ENCODE assay signal across 16 mouse cellular contexts in genomic region chr2:75607958-75608357, GRCm38 (mm10). TPM values are rescaled to one million over a fixed set of nuclear protein-coding genes. Genes with fewer than 3 reads are reported as not detected.
DNase-seq lines count a peak whose midpoint lies in the region; ATAC-seq and TF ChIP-seq lines count a peak whose summit lies in the region.
"Had no signal": no experiment of that assay in that cellular context is flagged by ENCODE, and none has a peak within 500 bp of the region (broad histone marks: within the 10 kb centered on the region; RNA-seq: fewer than 3 reads in every experiment).

No protein-coding gene starts in this region.

- no peak overlapping the region for H3K9ac ChIP-seq in liver, adult 2 months (ENCODE audit: low read depth, low read length)
- no peak overlapping the region for H3K9ac ChIP-seq in liver, embryonic 11.5 days (ENCODE audit: low read depth, low read length)
- H3K9ac ChIP-seq in limb, embryonic 15.5 days, result no peak overlapping the region
- H3K9ac ChIP-seq: heart, embryonic 13.5 days; neural tube, embryonic 13.5 days had no signal

- TF ChIP-seq CTCF in liver, adult 2 months (IDR thresholded peaks at IDR 0.05; ENCODE audit: low read depth, low read length), result no peak

- H3K79me2 ChIP-seq in liver, adult 2 months (ENCODE audit: control insufficient read depth, insufficient read depth, low read length), result no peaks in the 10 kb centered on the region

- H3K4me1 ChIP-seq in liver, adult 2 months (ENCODE audit: control insufficient read depth, insufficient read depth, low read length), result peaks cover 11% of the 10 kb centered on the region
- H3K4me1 ChIP-seq in liver, embryonic 11.5 days (replicated peaks; ENCODE audit: control insufficient read depth, insufficient read depth, low read length), result no peaks in the 10 kb centered on the region; the same call in 1 of the 2 replicates
- peaks cover 36% of the 10 kb centered on the region for H3K4me1 ChIP-seq in limb, embryonic 15.5 days
- peaks cover 33% of the 10 kb centered on the region for H3K4me1 ChIP-seq in hindbrain, embryonic 10.5 days (replicated peaks)

- DNase-seq in liver, adult 2 months (ENCODE audit: extremely low read depth, low read depth, low spot score), result peak; percentile 64
- DNase-seq in liver, embryonic 11.5 days (ENCODE audit: low spot score), result no peak
- peak; percentile 40 for DNase-seq in kidney, adult 18-20 months
- DNase-seq in kidney, postnatal 10 days, result peak; percentile 39
- DNase-seq in hindbrain, embryonic 10.5 days (ENCODE audit: low spot score), result no peak
- DNase-seq in neural tube, embryonic 10.5 days (ENCODE audit: extremely low spot score, low spot score), result no peak
- DNase-seq: cerebellum, adult 11 months; cerebellum, postnatal 36 days; gastrocnemius, postnatal 10 days; heart, postnatal 4 days; lung, adult 2 months; thymus, adult 2 months had no signal

- H3K27me3 ChIP-seq in liver, adult 2 months (ENCODE audit: control insufficient read depth, insufficient read depth, low read length), result no peaks in the 10 kb centered on the region
- H3K27me3 ChIP-seq in liver, embryonic 11.5 days (replicated peaks; ENCODE audit: control insufficient read depth, insufficient read depth, low read length), result peaks cover 30% of the 10 kb centered on the region
- H3K27me3 ChIP-seq in limb, embryonic 15.5 days, result 0 out of 2 replicates have a peak, but pooled peaks cover 6% of the 10 kb centered on the region
- peaks cover 58% of the 10 kb centered on the region for H3K27me3 ChIP-seq in hindbrain, embryonic 10.5 days (ENCODE audit: insufficient read depth, poor library complexity, severe bottlenecking)

- TF ChIP-seq POLR2A in liver, adult 2 months (IDR thresholded peaks at IDR 0.05; ENCODE audit: extremely low read depth, insufficient read depth, low read length), result no peak

- no peaks in the 10 kb centered on the region for H3K9me3 ChIP-seq in liver, embryonic 11.5 days (ENCODE audit: control insufficient read depth, low read length)
- no peaks in the 10 kb centered on the region for H3K9me3 ChIP-seq in limb, embryonic 15.5 days
- H3K9me3 ChIP-seq in hindbrain, embryonic 10.5 days, result no peaks in the 10 kb centered on the region
- H3K9me3 ChIP-seq: heart, embryonic 13.5 days; neural tube, embryonic 13.5 days had no signal

- H3K4me3 ChIP-seq in liver, adult 2 months (ENCODE audit: insufficient read depth, low read depth, low read length), result no peak overlapping the region
- no peak overlapping the region for H3K4me3 ChIP-seq in liver, embryonic 11.5 days (ENCODE audit: low read depth, low read length)
- no peak overlapping the region for H3K4me3 ChIP-seq in limb, embryonic 15.5 days
- H3K4me3 ChIP-seq in hindbrain, embryonic 10.5 days, result no peak overlapping the region
- H3K4me3 ChIP-seq: neural tube, embryonic 13.5 days had no signal

- no peak overlapping the region for H3K27ac ChIP-seq in liver, adult 2 months (replicated peaks; ENCODE audit: insufficient read depth, low read depth, low read length)
- no peak overlapping the region for H3K27ac ChIP-seq in liver, embryonic 11.5 days (ENCODE audit: low read depth, low read length)
- H3K27ac ChIP-seq in limb, embryonic 15.5 days, result no peak overlapping the region
- H3K27ac ChIP-seq in hindbrain, embryonic 10.5 days, result no peak overlapping the region
- H3K27ac ChIP-seq: heart, embryonic 13.5 days had no signal

- no peak for ATAC-seq in liver, embryonic 11.5 days (replicated peaks; ENCODE audit: low FRiP score)
- 0 out of 2 replicates have a peak, but pooled peaks have one; percentile 26 for ATAC-seq in limb, embryonic 15.5 days (ENCODE audit: insufficient number of reproducible peaks, low FRiP score, low TSS enrichment, low read depth)
- ATAC-seq: midbrain, embryonic 16.5 days had no signal

- 33% methylated on average over 10 of the region's 10 CpGs for WGBS in liver, adult 2 months
- WGBS in liver, embryonic 11.5 days, result 53% methylated on average over 10 of the region's 10 CpGs
- 14% methylated on average over 10 of the region's 10 CpGs for WGBS in limb, embryonic 15.5 days
- 75% methylated on average over 10 of the region's 10 CpGs for WGBS in hindbrain, embryonic 10.5 days

- no peak overlapping the region for H3K4me2 ChIP-seq in liver, embryonic 11.5 days
- peak overlapping the region; percentile 22; the same call in 1 of the 2 replicates for H3K4me2 ChIP-seq in limb, embryonic 15.5 days

- H3K36me3 ChIP-seq in liver, adult 2 months (ENCODE audit: control insufficient read depth, insufficient read depth, low read length), result no peaks in the 10 kb centered on the region
- H3K36me3 ChIP-seq in liver, embryonic 11.5 days (ENCODE audit: control insufficient read depth, insufficient read depth, low read length), result no peaks in the 10 kb centered on the region
- no peaks in the 10 kb centered on the region for H3K36me3 ChIP-seq in limb, embryonic 15.5 days
- no peaks in the 10 kb centered on the region for H3K36me3 ChIP-seq in hindbrain, embryonic 10.5 days
- H3K36me3 ChIP-seq: heart, embryonic 13.5 days; neural tube, embryonic 13.5 days had no signal

RNA-seq across cellular contexts. Expression of gene Hnrnpa3, which starts 51.1 kb away (rescaled TPM):
- total RNA-seq in liver, adult 2 months (2014; rRNA removed), result 44.2 and 45.5 TPM in 2 replicates
- polyA plus RNA-seq in liver, adult 2 months (2012; rRNA removed), result 13.9 and 14.1 TPM in 2 replicates
- 222 and 234 TPM in 2 replicates for polyA plus RNA-seq in liver, embryonic 11.5 days (2014; fragmentation: Nextera tagmentation; extraction: Ambion mirVana)
- 243 and 306 TPM in 2 replicates for polyA plus RNA-seq in limb, embryonic 15.5 days (2015; fragmentation: Nextera tagmentation; extraction: Ambion mirVana)
- polyA plus RNA-seq in hindbrain, embryonic 10.5 days (2016; fragmentation: Nextera tagmentation; extraction: Ambion mirVana), result 236 and 359 TPM in 2 replicates

Comparison
In these comparisons a context has a peak if more than half of its experiments do, and no peak if none do; other contexts are left out.
1. DNase-seq: peak in liver, adult 2 months (single experiment), kidney, adult 18-20 months (single experiment) and kidney, postnatal 10 days (single experiment); none in liver, embryonic 11.5 days (single experiment), hindbrain, embryonic 10.5 days (single experiment) and neural tube, embryonic 10.5 days (single experiment).
2. RNA of gene Hnrnpa3, which starts 51.1 kb away (polyA plus RNA-seq): 243 to 306 TPM in limb, embryonic 15.5 days, 236 to 359 TPM in hindbrain, embryonic 10.5 days and 222 to 234 TPM in liver, embryonic 11.5 days; 13.9 to 14.1 TPM in liver, adult 2 months; every median in the first group is over 10 times any median in the second.